Mouse (Mus musculus): Measurements from ENCODE around the gene Drc7. TPM values are rescaled to one million over a fixed set of nuclear protein-coding genes. Genes with fewer than 3 reads are reported as not detected.

Gene Drc7
- total and polyA plus RNA-seq, 3 experiments = 0.41 TPM; not detected in 2

DNA sequence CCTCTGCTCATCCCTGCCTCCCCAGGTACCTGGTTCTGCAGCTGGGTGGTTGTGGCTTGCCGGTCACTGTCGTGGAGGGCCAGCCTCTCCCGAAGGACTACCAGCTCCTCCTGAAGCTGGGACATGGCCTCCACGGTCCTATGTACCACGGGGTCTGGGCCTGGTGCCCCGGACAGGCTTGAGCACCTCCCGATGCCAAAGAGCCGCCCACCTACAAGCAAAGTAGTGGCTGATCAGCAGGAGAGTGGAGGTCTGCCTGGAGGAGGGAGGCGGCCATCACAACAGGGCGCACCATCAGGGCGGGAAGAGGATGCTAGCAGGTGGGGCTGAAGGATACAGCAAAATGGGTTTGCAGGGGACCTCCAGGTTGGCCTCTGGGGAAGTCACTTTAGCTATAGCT lies 71.6 kb downstream of the Drc7 start:
- 96% methylated on average over 11 of the region's 11 CpGs for WGBS
- intact Hi-C loops (cut with DNase I) = no loop called here
- Histone ChIP-seq H3K4me1 (ENCODE audit: control insufficient read depth, insufficient read depth, low read length) (peaks cover 8% of the 10 kb centered on the region), H3K4me3 (no peak overlapping the region), H3K27me3 (ENCODE audit: control insufficient read depth, insufficient read depth, low read length) (no peaks in the 10 kb centered on the region), H3K27ac (no peak overlapping the region), H3K36me3 (ENCODE audit: control insufficient read depth, insufficient read depth, low read length) (peaks cover 6% of the 10 kb centered on the region), H3K9ac (ENCODE audit: low read depth, low read length) (no peak overlapping the region), H3K79me2 (replicated peaks; ENCODE audit: control insufficient read depth, insufficient read depth, low read length) (0 out of 2 replicates have a peak, but pooled peaks cover 4% of the 10 kb centered on the region)
- no peak for TF ChIP-seq EP300 (IDR thresholded peaks at IDR 0.05; ENCODE audit: insufficient read depth, low read depth, low read length)
- no peak for TF ChIP-seq CTCF (IDR thresholded peaks at IDR 0.05)
- no peak for DNase-seq

DNA sequence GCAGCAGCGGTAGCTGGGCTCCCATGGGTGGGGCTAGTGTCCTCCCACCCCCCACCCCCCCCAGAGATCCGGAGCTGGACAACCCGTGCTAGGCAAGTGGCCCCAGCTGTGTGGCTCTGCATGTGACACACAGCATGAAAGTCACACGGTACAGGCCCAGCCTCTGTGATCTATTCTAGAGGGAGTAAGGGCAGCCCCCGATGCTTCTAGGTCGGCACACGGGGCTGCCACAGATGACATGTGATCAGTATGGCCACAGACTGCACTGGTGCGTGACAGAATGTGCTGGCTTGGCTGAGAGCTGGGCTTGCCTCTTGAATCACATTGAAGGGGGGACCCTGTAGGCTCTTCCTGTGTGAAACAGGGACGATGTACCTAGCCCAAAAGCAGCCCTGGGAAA lies 72.8 kb downstream of the Drc7 start:
- Histone ChIP-seq H3K36me3 (ENCODE audit: control insufficient read depth, insufficient read depth, low read length) (peaks cover 7% of the 10 kb centered on the region), H3K27ac (no peak overlapping the region)

More for the DNA sequence above, 72.8 kb downstream of the Drc7 start:
- TF ChIP-seq EP300 (IDR thresholded peaks at IDR 0.05; ENCODE audit: insufficient read depth, low read depth, low read length) (no peak), CTCF (IDR thresholded peaks at IDR 0.05) (no peak), POLR2A (IDR thresholded peaks at IDR 0.05; ENCODE audit: insufficient read depth, low read depth, low read length) (no peak)
- peaks cover 14% of the 10 kb centered on the region for H3K4me1 ChIP-seq (ENCODE audit: control insufficient read depth, insufficient read depth, low read length)
- H3K9ac ChIP-seq (ENCODE audit: low read depth, low read length) = no peak overlapping the region
- 0 out of 2 replicates have a peak, but pooled peaks cover 4% of the 10 kb centered on the region for H3K79me2 ChIP-seq (replicated peaks; ENCODE audit: control insufficient read depth, insufficient read depth, low read length)
- H3K4me3 ChIP-seq = no peak overlapping the region
- intact Hi-C loops (cut with DNase I) = no loop called here
- no peaks in the 10 kb centered on the region for H3K27me3 ChIP-seq (ENCODE audit: control insufficient read depth, insufficient read depth, low read length)
- WGBS = 50% methylated on average over 9 of the region's 9 CpGs
- no peak for DNase-seq

Other genes with a start within 250 kb of the Drc7 start
- gene Ccl17, start 244.7 kb upstream of the Drc7 start, total RNA-seq (2021) = not detected
- 0.62 TPM in 1 of 2 replicates, not detected in the other for gene Ccl17, start 244.7 kb upstream of the Drc7 start, polyA plus RNA-seq (2012; rRNA removed)
- gene Coq9, start 216.8 kb upstream of the Drc7 start, total RNA-seq (2021) = 100 to 1,000 TPM; 545 to 681 TPM
- 823 and 843 TPM in 2 replicates for gene Coq9, start 216.8 kb upstream of the Drc7 start, polyA plus RNA-seq (2012; rRNA removed)
- 10 to 100 TPM; 81.9 to 98.6 TPM for gene Ciapin1, start 216.7 kb upstream of the Drc7 start, total RNA-seq (2021)
- gene Ciapin1, start 216.7 kb upstream of the Drc7 start, polyA plus RNA-seq (2012; rRNA removed) = 57.2 TPM in 2 replicates
- 10 to 100 TPM; 55.9 to 69.5 TPM for gene Polr2c, start 197.7 kb upstream of the Drc7 start, total RNA-seq (2021)
- 142 and 198 TPM in 2 replicates for gene Polr2c, start 197.7 kb upstream of the Drc7 start, polyA plus RNA-seq (2012; rRNA removed)
- 10 to 100 TPM; 13.7 to 14.8 TPM for gene Dok4, start 178.8 kb upstream of the Drc7 start, total RNA-seq (2021)
- gene Dok4, start 178.8 kb upstream of the Drc7 start, polyA plus RNA-seq (2012; rRNA removed) = 23.0 and 36.2 TPM in 2 replicates
- gene Ccdc102a, start 137.0 kb upstream of the Drc7 start, total RNA-seq (2021) = 1 to 10 TPM; 5.0 to 5.7 TPM
- gene Ccdc102a, start 137.0 kb upstream of the Drc7 start, polyA plus RNA-seq (2012; rRNA removed) = 5.2 and 6.4 TPM in 2 replicates
- gene Adgrg5, start 131.4 kb upstream of the Drc7 start, total RNA-seq (2021) = under 1 TPM; 0.08 to 0.27 TPM
- gene Adgrg5, start 131.4 kb upstream of the Drc7 start, polyA plus RNA-seq (2012; rRNA removed) = 0.62 and 0.97 TPM in 2 replicates
- 10 to 100 TPM; 52.1 to 67.8 TPM for gene Adgrg1, start 80.4 kb upstream of the Drc7 start, total RNA-seq (2021)
- 96.1 and 107 TPM in 2 replicates for gene Adgrg1, start 80.4 kb upstream of the Drc7 start, polyA plus RNA-seq (2012; rRNA removed)
- gene Adgrg3, start 37.4 kb upstream of the Drc7 start, total RNA-seq (2021) = 1 to 10 TPM; 1.3 to 2.5 TPM
- gene Adgrg3, start 37.4 kb upstream of the Drc7 start, polyA plus RNA-seq (2012; rRNA removed) = 4.3 and 4.9 TPM in 2 replicates
- 1 to 10 TPM; 4.5 to 5.9 TPM for gene Katnb1, start 26.1 kb downstream of the Drc7 start, total RNA-seq (2021)
- gene Katnb1, start 26.1 kb downstream of the Drc7 start, polyA plus RNA-seq (2012; rRNA removed) = 8.7 and 9.1 TPM in 2 replicates
- gene Kifc3, start 147.7 kb downstream of the Drc7 start, total RNA-seq (2021) = 10 to 100 TPM; 76.2 to 93.4 TPM
- gene Kifc3, start 147.7 kb downstream of the Drc7 start, polyA plus RNA-seq (2012; rRNA removed) = 58.7 and 64.9 TPM in 2 replicates

All from heart, adult 2 months (tissue).